ENCODE assay signal across 9 mouse cellular contexts in genomic region chr12:104426915-104427314, GRCm38 (mm10). TPM values are rescaled to one million over a fixed set of nuclear protein-coding genes. Genes with fewer than 3 reads are reported as not detected.
DNase-seq lines count a peak whose midpoint lies in the region; ATAC-seq and TF ChIP-seq lines count a peak whose summit lies in the region.
"Had no signal": no experiment of that assay in that cellular context is flagged by ENCODE, and none has a peak within 500 bp of the region (broad histone marks: within the 10 kb centered on the region; RNA-seq: fewer than 3 reads in every experiment).

No protein-coding gene starts in this region.

- intact Hi-C loops in heart, postnatal 14 days (cut with DNase I), result no loop called here

- no peaks in the 10 kb centered on the region for H3K4me1 ChIP-seq in heart, embryonic 10.5 days
- H3K4me1 ChIP-seq in CH12.LX (ENCODE audit: control insufficient read depth in 1 of 2, insufficient read depth in 2 of 2), result no peaks in the 10 kb centered on the region
- no peaks in the 10 kb centered on the region for H3K4me1 ChIP-seq in hindbrain, embryonic 11.5 days (replicated peaks; ENCODE audit: control insufficient read depth, insufficient read depth, low read length)
- no peaks in the 10 kb centered on the region for H3K4me1 ChIP-seq in lung, embryonic 16.5 days (replicated peaks; ENCODE audit: control insufficient read depth, insufficient read depth, low read length)
- no peaks in the 10 kb centered on the region for H3K4me1 ChIP-seq in stomach, embryonic 14.5 days (ENCODE audit: control insufficient read depth, insufficient read depth, low read length)

- no peak for ATAC-seq in hindbrain, embryonic 11.5 days (ENCODE audit: low FRiP score)
- peak; percentile 26; the same call in 1 of the 2 replicates for ATAC-seq in lung, embryonic 16.5 days (ENCODE audit: low read depth)
- ATAC-seq in stomach, embryonic 14.5 days (ENCODE audit: insufficient number of reproducible peaks, insufficient read depth, low FRiP score, low read depth), result 0 out of 2 replicates have a peak, but pooled peaks have one; percentile 10

- TF ChIP-seq POLR2A in CH12.LX (IDR thresholded peaks at IDR 0.05; ENCODE audit: low read depth, low read length), result no peak

- TF ChIP-seq EP300 in CH12.LX (IDR thresholded peaks at IDR 0.05; ENCODE audit: low read length), result no peak

- H3K9me3 ChIP-seq in heart, embryonic 10.5 days, result no peaks in the 10 kb centered on the region
- H3K9me3 ChIP-seq in CH12.LX (replicated peaks; ENCODE audit: low read length), result no peaks in the 10 kb centered on the region
- no peaks in the 10 kb centered on the region for H3K9me3 ChIP-seq in hindbrain, embryonic 11.5 days (ENCODE audit: control insufficient read depth, low read length)
- no peaks in the 10 kb centered on the region for H3K9me3 ChIP-seq in lung, embryonic 16.5 days (ENCODE audit: control insufficient read depth, low read length)
- no peaks in the 10 kb centered on the region for H3K9me3 ChIP-seq in stomach, embryonic 14.5 days (ENCODE audit: control insufficient read depth, low read depth, low read length)
- H3K9me3 ChIP-seq: limb, embryonic 15.5 days had no signal

- TF ChIP-seq CTCF in CH12.LX (conservative IDR thresholded peaks at IDR 0.05 in 1 of 2, IDR thresholded peaks at IDR 0.05 in 1 of 2; ENCODE audit: low read depth in 2 of 2, low read length in 2 of 2), result peak; percentile 72 to 80

- H3K27me3 ChIP-seq in heart, embryonic 10.5 days (ENCODE audit: insufficient read depth, poor library complexity, severe bottlenecking), result peaks cover 17% of the 10 kb centered on the region
- peaks cover 57% of the 10 kb centered on the region for H3K27me3 ChIP-seq in CH12.LX (replicated peaks)
- no peaks in the 10 kb centered on the region for H3K27me3 ChIP-seq in hindbrain, embryonic 11.5 days (ENCODE audit: control insufficient read depth, insufficient read depth, low read length)
- H3K27me3 ChIP-seq in lung, embryonic 16.5 days (ENCODE audit: control insufficient read depth, insufficient read depth, low read depth, low read length), result no peaks in the 10 kb centered on the region
- no peaks in the 10 kb centered on the region for H3K27me3 ChIP-seq in stomach, embryonic 14.5 days (ENCODE audit: control insufficient read depth, insufficient read depth, low read length)

- H3K36me3 ChIP-seq in heart, embryonic 10.5 days, result no peaks in the 10 kb centered on the region
- H3K36me3 ChIP-seq in CH12.LX (replicated peaks in 1 of 2; ENCODE audit: control insufficient read depth in 1 of 2, insufficient read depth in 1 of 2, low read length in 1 of 2), result no peaks in the 10 kb centered on the region
- no peaks in the 10 kb centered on the region for H3K36me3 ChIP-seq in hindbrain, embryonic 11.5 days (ENCODE audit: control insufficient read depth, insufficient read depth, low read length)
- no peaks in the 10 kb centered on the region for H3K36me3 ChIP-seq in lung, embryonic 16.5 days (ENCODE audit: control insufficient read depth, insufficient read depth, low read length)
- no peaks in the 10 kb centered on the region for H3K36me3 ChIP-seq in stomach, embryonic 14.5 days (ENCODE audit: control insufficient read depth, insufficient read depth, low read length)
- H3K36me3 ChIP-seq: limb, embryonic 15.5 days had no signal

- no peaks in the 10 kb centered on the region for H3K79me2 ChIP-seq in CH12.LX (replicated peaks; ENCODE audit: control insufficient read depth, extremely low read depth, insufficient read depth, poor library complexity, severe bottlenecking)

- no peak overlapping the region for H3K9ac ChIP-seq in CH12.LX (ENCODE audit: insufficient read depth, low read depth)
- H3K9ac ChIP-seq in hindbrain, embryonic 11.5 days (ENCODE audit: low read depth, low read length), result no peak overlapping the region
- no peak overlapping the region for H3K9ac ChIP-seq in lung, embryonic 16.5 days (ENCODE audit: low read length)
- no peak overlapping the region for H3K9ac ChIP-seq in stomach, embryonic 14.5 days (replicated peaks; ENCODE audit: low read depth, low read length)
- H3K9ac ChIP-seq: limb, embryonic 15.5 days had no signal

- dilution Hi-C loops in CH12.LX (cut with MboI; ENCODE audit: extremely low pct_ligation_motif_present, extremely low pct_unique_long_range_greater_than_20kb, low sequenced_read_pairs), result no loop called here

- TF ChIP-seq RAD21 in CH12.LX (IDR thresholded peaks at IDR 0.05; ENCODE audit: low read depth, low read length), result peak; percentile 32

- no peak overlapping the region for H3K4me3 ChIP-seq in heart, embryonic 10.5 days
- no peak overlapping the region for H3K4me3 ChIP-seq in CH12.LX (replicated peaks in 1 of 3; ENCODE audit: low read depth in 2 of 3, low read length in 2 of 3, poor library complexity in 1 of 3)
- H3K4me3 ChIP-seq in hindbrain, embryonic 11.5 days (ENCODE audit: low read depth, low read length), result no peak overlapping the region
- H3K4me3 ChIP-seq in lung, embryonic 16.5 days (ENCODE audit: low read length), result no peak overlapping the region
- no peak overlapping the region for H3K4me3 ChIP-seq in stomach, embryonic 14.5 days (ENCODE audit: low read depth, low read length)
- H3K4me3 ChIP-seq: limb, embryonic 15.5 days had no signal

- 9% methylated on average over 7 of the region's 7 CpGs for WGBS in heart, embryonic 10.5 days
- 9% methylated on average over 7 of the region's 7 CpGs for WGBS in hindbrain, embryonic 11.5 days
- WGBS in lung, embryonic 16.5 days, result 5% methylated on average over 7 of the region's 7 CpGs
- WGBS in stomach, embryonic 14.5 days, result 8% methylated on average over 7 of the region's 7 CpGs

- H3K4me2 ChIP-seq in CH12.LX (ENCODE audit: insufficient read depth, low read depth, poor library complexity, severe bottlenecking), result no peak overlapping the region
- no peak overlapping the region for H3K4me2 ChIP-seq in hindbrain, embryonic 11.5 days (replicated peaks; ENCODE audit: low read depth, low read length)
- H3K4me2 ChIP-seq in lung, embryonic 16.5 days (ENCODE audit: low read depth, low read length), result no peak overlapping the region
- no peak overlapping the region for H3K4me2 ChIP-seq in stomach, embryonic 14.5 days (replicated peaks; ENCODE audit: low read depth, low read length)
- H3K4me2 ChIP-seq: limb, embryonic 15.5 days had no signal

- in situ Hi-C loops in CH12.LX (cut with MboI; ENCODE audit: low pct_ligation_motif_present, low pct_unique_long_range_greater_than_20kb, low sequenced_read_pairs), result loop anchor here (10.0 to 25.0 kb wide), 2 partner anchors 442 to 510 kb away; partner anchors contain the start of gene Serpina11

- H3K27ac ChIP-seq in heart, embryonic 10.5 days, result no peak overlapping the region
- no peak overlapping the region for H3K27ac ChIP-seq in CH12.LX (ENCODE audit: insufficient read depth, low read depth)
- no peak overlapping the region for H3K27ac ChIP-seq in hindbrain, embryonic 11.5 days (ENCODE audit: low read depth, low read length)
- no peak overlapping the region for H3K27ac ChIP-seq in lung, embryonic 16.5 days (ENCODE audit: low read length)
- H3K27ac ChIP-seq in stomach, embryonic 14.5 days (ENCODE audit: low read length), result no peak overlapping the region
- H3K27ac ChIP-seq: limb, embryonic 15.5 days had no signal

- peak; percentile 26 to 55 for DNase-seq in heart, postnatal 14 days
- no peak for DNase-seq in heart, embryonic 10.5 days (ENCODE audit: low spot score)
- peak; percentile 56 for DNase-seq in CH12.LX (ENCODE audit: extremely low read depth)
- DNase-seq in c-Kit-positive CD71-positive TER-119-positive erythroid progenitor cells, embryonic 14.5 days (ENCODE audit: low spot score), result peak; percentile 8
- peak; percentile 74 for DNase-seq in hindbrain, embryonic 11.5 days (ENCODE audit: low spot score)
- no peak for DNase-seq in layer of hippocampus, postnatal 25 days (ENCODE audit: extremely low spot score in 1 of 2, low spot score in 1 of 2)

TF ChIP-seq in CH12.LX, 34 proteins besides CTCF, POLR2A, EP300 and RAD21:
- TF ChIP-seq SMC3 (IDR thresholded peaks at IDR 0.05; ENCODE audit: low read depth, low read length), result peak; percentile 63
- no peak for TF ChIP-seq ZMIZ1 (IDR thresholded peaks at IDR 0.05; ENCODE audit: low read depth, low read length)

RNA-seq across cellular contexts. Expression of gene Serpina3n, which starts 20.4 kb away (rescaled TPM):
- 1 to 10 TPM; 2.6 to 6.0 TPM for total RNA-seq in heart, postnatal 14 days (2021)
- 0.08 and 0.09 TPM in 2 replicates for polyA plus RNA-seq in heart, embryonic 10.5 days (2016; fragmentation: Nextera tagmentation; extraction: Ambion mirVana)
- total RNA-seq in CH12.LX (2012; rRNA removed) (not detected in 2 replicates), CH12.LX (2014; rRNA removed) (not detected in 2 replicates)
- not detected in 2 replicates for polyA plus RNA-seq in CH12.LX (2012; ENCODE audit: insufficient read length, low read depth)
- 0.08 TPM in 1 of 2 replicates, not detected in the other for polyA plus RNA-seq in hindbrain, embryonic 11.5 days (2014; fragmentation: Nextera tagmentation; extraction: Ambion mirVana)
- 0.11 and 0.33 TPM in 2 replicates for polyA plus RNA-seq in lung, embryonic 16.5 days (2015; fragmentation: Nextera tagmentation; extraction: Ambion mirVana)
- not detected in 2 replicates for polyA plus RNA-seq in stomach, embryonic 14.5 days (2014; fragmentation: Nextera tagmentation; extraction: Ambion mirVana)
- total RNA-seq in layer of hippocampus, postnatal 25 days (2021), result 10 to 100 TPM; 72.2 to 78.7 TPM

RNA-seq across cellular contexts. Expression of gene Gsc, which starts 46.2 kb away (rescaled TPM):
- not detected for total RNA-seq in heart, postnatal 14 days (2021)
- 1.2 and 4.0 TPM in 2 replicates for polyA plus RNA-seq in heart, embryonic 10.5 days (2016; fragmentation: Nextera tagmentation; extraction: Ambion mirVana)
- total RNA-seq in CH12.LX (2012; rRNA removed) (not detected in 2 replicates), CH12.LX (2014; rRNA removed) (not detected in 2 replicates)
- not detected in 2 replicates for polyA plus RNA-seq in CH12.LX (2012; ENCODE audit: insufficient read length, low read depth)
- polyA plus RNA-seq in hindbrain, embryonic 11.5 days (2014; fragmentation: Nextera tagmentation; extraction: Ambion mirVana), result 0.48 and 0.85 TPM in 2 replicates
- polyA plus RNA-seq in lung, embryonic 16.5 days (2015; fragmentation: Nextera tagmentation; extraction: Ambion mirVana), result 0.23 and 0.31 TPM in 2 replicates
- polyA plus RNA-seq in stomach, embryonic 14.5 days (2014; fragmentation: Nextera tagmentation; extraction: Ambion mirVana), result 1.7 and 1.9 TPM in 2 replicates
- total RNA-seq in layer of hippocampus, postnatal 25 days (2021), result not detected

Comparison
In these comparisons a context has a peak if more than half of its experiments do, and no peak if none do; other contexts are left out.
1. DNase-seq: peak in heart, postnatal 14 days (2 of 2), CH12.LX (single experiment), c-Kit-positive CD71-positive TER-119-positive erythroid progenitor cells, embryonic 14.5 days (single experiment) and hindbrain, embryonic 11.5 days (single experiment); none in heart, embryonic 10.5 days (single experiment) and layer of hippocampus, postnatal 25 days (0 of 2).